Mouse (Mus musculus) spleen, postnatal 36 days (tissue): ENCODE results near the gene Nol4l.
A peak's percentile ranks its signal among the peaks of the same experiment; 100 is the strongest.

Experiments
- DNase-seq, 2 experiments: peaks; one replicate each; pipeline ENCODE4 v3.0.0; 2022; ENCODE audit warnings: low spot score in 2 of 2, mixed read lengths in 1 of 2

Nol4l gene

GRCm38 (mm10) chr2:153543911-153544730, 14.3 kb upstream of the Nol4l start:
- peak; percentile 64 to 71 for DNase-seq

DNA sequence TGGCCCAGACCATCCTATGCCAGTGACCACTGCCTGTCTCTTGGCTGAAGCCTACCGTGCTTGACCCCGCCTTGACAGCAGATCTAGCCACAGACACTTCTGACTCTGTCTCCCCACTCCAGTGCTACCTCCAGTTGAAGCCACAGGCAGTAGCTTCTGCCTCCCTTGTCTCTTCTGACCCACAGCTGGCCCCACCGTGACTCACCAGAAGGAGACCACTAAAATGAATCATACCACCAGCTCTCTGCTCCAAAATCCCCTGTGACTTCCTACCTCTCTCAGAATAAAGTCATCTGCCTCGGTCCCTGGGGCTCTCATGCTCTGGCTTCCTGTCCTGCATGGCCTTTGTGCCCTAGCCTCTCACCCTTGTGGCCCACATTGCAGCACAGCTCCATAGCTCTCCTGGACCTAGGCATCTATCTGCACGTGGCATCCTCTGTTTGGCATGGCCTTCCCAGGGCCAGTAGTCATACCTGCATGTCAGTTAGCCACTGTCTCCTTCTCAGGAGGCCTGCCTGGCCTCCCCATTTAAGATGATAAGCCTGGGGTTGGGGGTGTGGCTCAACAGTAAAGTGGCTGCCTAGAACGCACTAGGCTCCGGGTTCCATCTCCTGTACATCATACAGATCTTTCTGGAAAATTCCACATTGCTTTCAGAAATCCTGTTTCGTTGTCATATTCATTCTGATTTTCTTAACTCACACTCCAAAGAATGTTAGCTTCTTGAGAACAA, 13.3 kb upstream of the Nol4l start:
- no peak for DNase-seq

- no peak for DNase-seq
Observed at GRCm38 (mm10) chr2:153538898-153539297, 9.1 kb upstream of the Nol4l start.

- DNase-seq = no peak
Observed at GRCm38 (mm10) chr2:153533981-153534380, 4.2 kb upstream of the Nol4l start.

GRCm38 (mm10) chr2:153530948-153531347, 1.2 kb upstream of the Nol4l start:
- no peak for DNase-seq

DNA sequence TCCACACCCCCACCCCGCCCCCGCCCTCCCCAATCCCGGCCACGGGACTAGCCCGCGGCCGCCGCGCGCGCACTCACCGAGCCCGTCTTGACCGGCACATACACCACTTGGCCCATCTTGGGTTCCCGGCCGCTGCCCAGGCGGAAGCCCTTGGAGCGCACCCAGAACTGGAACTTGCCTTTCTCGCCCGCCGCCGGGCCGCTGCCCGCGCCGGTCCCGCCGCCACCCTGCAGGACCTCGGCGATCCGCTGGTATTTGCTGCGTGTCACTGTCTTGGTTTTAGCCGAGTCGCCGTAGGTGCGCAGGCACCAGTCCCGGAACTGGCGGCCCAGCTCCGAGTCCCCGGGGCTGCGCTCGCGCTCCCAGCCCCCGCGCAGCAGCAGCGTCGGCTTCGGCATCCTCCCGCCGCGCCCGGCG, 398 bp downstream of the Nol4l start:
- DNase-seq = no peak

DNA sequence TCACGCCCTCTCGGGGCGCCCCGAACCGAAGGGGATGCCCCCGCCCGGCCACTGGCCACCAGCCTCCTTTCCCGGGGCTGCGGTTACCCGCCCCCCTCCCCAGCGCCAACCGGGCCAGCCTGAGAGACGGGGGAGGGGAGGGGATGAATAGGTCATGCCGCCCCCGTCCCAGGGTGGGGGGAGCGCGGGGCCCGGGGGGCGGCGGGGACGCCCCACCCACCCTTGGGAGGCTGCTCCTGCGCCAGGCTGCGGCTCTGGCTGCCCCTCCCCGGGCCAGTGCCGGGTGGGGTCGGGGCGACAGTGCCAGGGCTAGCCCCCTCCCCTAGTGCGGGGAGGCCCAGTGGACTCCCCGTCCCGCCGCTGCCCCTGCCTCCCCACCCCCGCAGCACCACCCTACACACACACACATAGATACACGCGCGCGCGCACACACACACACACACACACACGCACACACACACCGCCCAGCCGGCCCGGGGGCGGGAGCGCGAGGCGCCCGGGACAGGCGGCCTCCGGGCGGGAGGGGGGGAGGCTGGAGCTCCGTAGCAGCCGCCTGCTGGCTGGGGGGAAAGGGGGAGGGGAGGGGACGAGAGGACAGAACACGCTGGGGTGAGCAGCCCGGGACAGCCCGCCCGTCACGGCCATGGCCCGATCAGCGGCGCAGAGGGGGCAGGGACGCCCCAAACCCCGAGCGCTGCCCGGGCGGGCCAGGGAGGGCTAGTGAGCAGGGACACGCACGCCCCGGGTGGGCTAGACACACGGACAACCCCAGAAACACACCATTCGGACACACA, 1.0 kb downstream of the Nol4l start:
- peak in 1 of 2 experiments; percentile 23 for DNase-seq

GRCm38 (mm10) chr2:153527580-153528531, 1.9 kb downstream of the Nol4l start:
- peak; percentile 34 to 49 for DNase-seq

- DNase-seq = no peak
Observed at GRCm38 (mm10) chr2:153526850-153527530, 2.8 kb downstream of the Nol4l start.

DNA sequence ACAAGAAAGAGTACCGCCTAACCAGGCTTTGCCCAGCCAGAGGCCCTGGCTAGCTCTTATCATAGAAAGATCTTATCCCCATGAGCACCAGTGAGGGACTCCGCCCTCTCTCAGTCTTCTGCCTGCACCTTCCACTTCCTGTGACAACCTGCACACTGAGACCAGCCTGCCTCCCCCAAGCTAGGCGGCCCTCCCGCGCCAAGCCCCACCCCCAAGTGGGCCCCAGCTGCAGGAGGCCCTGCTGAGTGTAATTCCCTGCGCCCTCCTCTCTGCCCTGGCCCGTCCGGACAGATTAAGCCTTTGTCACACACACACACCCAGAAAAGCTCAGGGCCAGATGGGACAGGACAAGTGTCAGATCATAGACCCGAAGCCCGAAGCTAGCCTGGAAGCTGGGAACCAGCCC, 3.9 kb downstream of the Nol4l start:
- DNase-seq = peak; percentile 72 to 80

DNA sequence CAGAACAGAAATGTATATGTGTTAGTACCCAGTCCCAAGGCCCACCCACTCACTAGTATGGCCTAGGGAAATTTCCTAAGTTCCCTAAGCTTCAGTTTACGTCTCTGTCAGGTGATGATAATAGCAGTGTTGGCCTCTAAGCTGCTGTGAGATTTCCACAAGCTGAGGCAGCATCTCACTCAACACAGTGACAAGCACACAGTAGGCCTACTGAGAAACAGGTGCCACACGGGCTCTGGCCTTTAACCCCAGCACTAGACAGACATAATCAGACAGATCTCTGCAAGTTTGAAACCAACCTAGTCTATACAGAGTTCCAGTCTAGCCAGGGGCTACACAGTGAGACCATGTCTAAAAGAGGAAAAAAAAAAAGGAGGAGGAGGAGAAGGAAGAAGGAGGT, 5.0 kb downstream of the Nol4l start:
- DNase-seq = no peak

DNA sequence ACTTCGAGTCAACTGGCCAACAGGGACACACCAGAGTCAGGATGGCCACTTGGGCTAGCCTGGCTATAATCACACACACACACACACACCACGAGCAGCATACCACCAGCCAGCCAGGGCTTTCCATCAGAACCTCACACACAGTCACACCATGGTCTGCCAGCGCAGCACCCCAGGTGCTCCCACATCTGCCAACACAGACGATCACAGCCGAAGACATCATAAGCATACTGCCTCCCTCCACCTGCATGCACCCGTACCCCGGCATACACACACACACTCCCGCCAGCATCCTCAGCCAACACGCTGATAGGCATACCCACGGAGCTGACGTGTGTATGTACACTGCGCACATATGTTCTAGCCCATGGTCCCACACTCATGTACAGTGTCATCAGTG, 6.1 kb downstream of the Nol4l start:
- DNase-seq = no peak

GRCm38 (mm10) chr2:153523143-153523542, 6.6 kb downstream of the Nol4l start:
- DNase-seq = no peak

GRCm38 (mm10) chr2:153522270-153522669, 7.5 kb downstream of the Nol4l start:
- no peak for DNase-seq

GRCm38 (mm10) chr2:153520057-153520456, 9.7 kb downstream of the Nol4l start:
- no peak for DNase-seq

GRCm38 (mm10) chr2:153516961-153517360, 12.8 kb downstream of the Nol4l start:
- no peak for DNase-seq

DNA sequence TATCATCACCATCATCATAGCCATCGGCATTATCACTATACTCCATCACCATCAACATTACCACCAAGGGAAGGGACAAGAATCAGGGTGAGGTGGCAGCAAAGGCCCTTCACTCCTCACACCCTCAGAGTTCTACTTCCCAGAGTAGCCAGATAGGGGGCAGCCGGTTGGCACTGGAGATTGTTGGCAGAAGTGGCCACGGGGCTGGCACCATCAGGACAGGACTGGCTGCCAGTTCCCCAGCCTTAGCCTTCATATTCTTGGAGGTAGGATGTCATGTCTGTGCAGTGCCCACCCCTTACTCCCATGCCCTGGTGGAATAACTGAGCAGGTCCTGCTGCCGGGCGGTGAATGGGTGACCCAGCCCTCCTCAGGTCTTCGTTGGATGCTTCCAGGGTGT, 14.2 kb downstream of the Nol4l start:
- no peak for DNase-seq

DNA sequence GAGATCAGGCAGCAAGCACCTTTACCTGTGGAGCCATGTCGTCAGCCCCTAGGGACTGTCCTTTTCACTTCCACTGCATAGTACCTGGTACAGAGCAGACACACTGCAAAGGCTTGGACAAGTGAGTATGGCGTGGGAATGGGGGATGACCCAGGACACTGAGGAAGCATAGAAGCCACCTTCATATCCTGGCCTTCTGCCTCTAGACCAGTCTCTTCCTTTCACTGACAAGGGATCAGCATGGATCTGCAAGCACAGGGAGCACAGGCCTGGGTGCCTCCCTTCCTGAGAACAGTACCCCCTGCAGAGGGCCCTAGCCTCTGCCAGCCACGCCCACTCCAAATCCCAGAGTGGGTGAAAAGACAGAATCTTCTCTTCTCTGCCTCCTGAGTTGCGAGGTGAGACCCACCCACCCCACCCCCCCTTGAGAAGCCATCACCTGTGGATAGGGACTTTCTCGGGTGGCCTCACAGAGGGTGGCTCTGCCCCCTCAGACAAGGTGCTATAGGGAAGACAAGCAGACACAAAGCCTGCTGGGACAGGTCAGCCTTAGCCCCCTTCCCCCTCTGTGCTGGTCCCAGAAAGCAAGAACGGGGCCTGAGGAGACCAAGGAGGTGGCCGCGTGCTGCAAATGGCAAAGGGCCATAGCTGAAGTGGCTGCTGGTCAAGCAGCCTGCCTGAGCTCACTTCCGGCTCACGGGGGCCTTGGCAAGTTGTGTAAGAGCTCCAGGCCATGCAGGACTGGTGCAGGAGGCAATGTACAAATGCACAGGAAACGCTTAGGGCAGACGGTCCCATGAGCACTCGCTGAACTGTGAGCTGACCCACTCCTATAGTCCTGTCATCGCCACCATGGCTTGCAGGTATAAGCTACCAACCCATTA, 15.0 kb downstream of the Nol4l start:
- no peak for DNase-seq

DNA sequence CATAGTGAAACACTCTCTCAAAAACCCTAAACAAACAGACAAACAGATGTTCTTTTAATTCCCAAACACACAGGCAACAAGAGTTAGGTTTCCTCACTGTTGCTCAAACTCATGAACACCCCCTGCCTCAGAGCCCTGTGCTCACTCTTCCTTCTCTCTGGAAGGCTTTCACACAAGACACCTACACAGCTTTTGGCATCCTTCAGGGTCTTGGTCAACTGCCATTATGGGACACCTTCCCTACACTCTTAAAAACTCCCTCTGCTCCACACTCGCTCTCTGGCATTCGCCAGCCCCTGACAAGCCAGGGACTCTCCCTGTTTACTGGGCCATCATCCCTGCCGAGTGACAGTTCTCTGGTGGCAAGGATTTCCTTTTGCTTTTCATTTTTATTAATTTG, 15.8 kb downstream of the Nol4l start:
- DNase-seq = no peak
